Mouse (Mus musculus) neural tube, embryonic 11.5 days (tissue): ENCODE data around the gene Sde2. TPM values are rescaled to one million over a fixed set of nuclear protein-coding genes. Genes with fewer than 3 reads are reported as not detected.
A peak's percentile ranks its signal among the peaks of the same experiment; 100 is the strongest.

ENCODE experiments used
- ATAC-seq: fragments of 200-750 bp; cut with Nextera tagmentation; 2 replicates; pipeline ENCODE4 v1.8.0; 2017; ENCODE audit warnings: moderate number of reproducible peaks, mild to moderate bottlenecking, moderate TSS enrichment, moderate library complexity; ENCODE audit not compliant: insufficient read depth, low FRiP score, low TSS enrichment
- DNase-seq: peaks from one replicate; pipeline ENCODE4 v3.0.0-alpha.2; 2015; ENCODE audit warnings: low spot score
- H3K27ac ChIP-seq: fragments of 300-500 bp; sonication (generic); 2 replicates; pipeline ENCODE4 v1.5.1; 2014; ENCODE audit warnings: low read depth, mild to moderate bottlenecking, low read length
- H3K27me3 ChIP-seq: fragments of 300-500 bp; sonication (generic); 2 replicates; pipeline ENCODE4 v1.6.1; 2014; ENCODE audit warnings: mild to moderate bottlenecking, low read length, mixed read lengths; ENCODE audit not compliant: control insufficient read depth, insufficient read depth
- H3K36me3 ChIP-seq: fragments of 300-500 bp; sonication (generic); 2 replicates; pipeline ENCODE4 v1.6.1; 2014; ENCODE audit warnings: mild to moderate bottlenecking, low read length, moderate library complexity, mixed read lengths; ENCODE audit not compliant: control insufficient read depth, insufficient read depth
- H3K4me1 ChIP-seq: fragments of 300-500 bp; sonication (generic); 2 replicates; pipeline ENCODE4 v1.6.1; 2014; ENCODE audit warnings: low read length, mixed read lengths; ENCODE audit not compliant: control insufficient read depth, insufficient read depth
- H3K4me2 ChIP-seq: fragments of 300-500 bp; sonication (generic); 2 replicates; pipeline ENCODE4 v1.6.1; 2014; ENCODE audit warnings: low read depth, mild to moderate bottlenecking, moderate library complexity
- H3K4me3 ChIP-seq: fragments of 300-500 bp; sonication (generic); 2 replicates; pipeline ENCODE4 v1.5.1; 2014; ENCODE audit warnings: low read depth, low read length
- H3K9ac ChIP-seq: fragments of 300-500 bp; sonication (generic); 2 replicates; pipeline ENCODE4 v1.6.1; 2014; ENCODE audit warnings: mild to moderate bottlenecking, low read length
- H3K9me3 ChIP-seq: fragments of 300-500 bp; sonication (generic); 2 replicates; pipeline ENCODE4 v1.6.1; 2016; ENCODE audit warnings: low read length; ENCODE audit not compliant: control insufficient read depth
- WGBS: fragments of 180-500 bp; shearing (Covaris S2); extraction: QIAGEN DNeasy Blood & Tissue Kit; methylation state at CpG from one replicate; pipeline ENCODE4 v1.1.7; 2014; 5-methylcytosine and 5-hydroxymethylcytosine counted together
- polyA plus RNA-seq: library from polyadenylated mRNA; unstranded; fragments of >200 nt; fragmentation: Nextera tagmentation; extraction: Ambion mirVana; gene quantifications from 2 replicates; pipeline ENCODE4 v1.2.1, GENCODE M21; 2014

The Sde2 gene
- polyA plus RNA-seq, 1 experiment from 2014 or later, result 37.8 TPM

DNA sequence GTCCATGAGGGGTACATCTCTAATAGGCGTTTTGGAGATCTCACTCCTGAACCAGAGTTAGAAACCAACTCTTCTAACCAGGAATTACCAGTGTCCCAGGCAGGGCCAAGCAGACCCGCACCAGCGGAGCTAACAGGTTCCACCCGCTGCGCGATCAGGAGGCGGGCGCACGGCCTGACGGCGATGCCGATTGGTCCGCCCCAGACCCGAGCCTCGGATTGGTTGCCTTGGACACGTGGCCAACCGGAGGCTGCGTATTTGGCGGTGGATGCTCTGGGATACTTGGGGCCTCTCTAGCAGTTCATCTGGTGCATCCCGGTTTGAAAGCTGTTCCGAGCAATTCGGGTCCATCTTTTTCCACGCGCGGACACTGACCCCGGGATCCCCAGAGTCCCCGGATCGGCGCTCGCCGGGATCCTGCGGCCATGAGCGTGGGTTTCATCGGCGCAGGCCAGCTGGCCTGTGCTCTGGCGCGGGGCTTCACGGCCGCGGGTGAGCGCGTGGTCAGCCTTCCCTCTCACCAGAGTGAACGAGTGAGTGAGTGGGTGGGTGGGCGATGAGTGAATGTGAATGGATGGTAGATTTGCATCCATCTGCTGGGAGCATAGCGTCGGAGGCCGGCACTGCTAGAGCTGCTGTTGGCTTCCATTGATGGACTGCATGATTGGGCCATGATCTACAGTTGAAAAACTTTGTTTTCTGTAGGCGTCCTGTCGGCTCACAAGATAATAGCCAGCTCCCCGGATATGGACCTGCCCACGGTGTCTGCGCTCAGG lies 53.3 kb downstream of the Sde2 start, which contains the start of gene Pycr2:
Gene Pycr2 (plus strand): TSS at position 255 of the 776 bp plus-strand sequence.
- Histone ChIP-seq H3K27me3 (no peaks in the 10 kb centered on the region), H3K4me3 (peak within 1 kb of the TSS; percentile 90), H3K27ac (0 out of 2 replicates have a peak within 1 kb of the TSS, but pooled peaks have one; percentile 60), H3K36me3 (peaks cover 5% of the 10 kb centered on the region), H3K9me3 (no peaks in the 10 kb centered on the region), H3K4me2 (peak within 1 kb of the TSS; percentile 87), H3K4me1 (peaks cover 9% of the 10 kb centered on the region; the same call in 1 of the 2 replicates), H3K9ac (peak within 1 kb of the TSS; percentile 91)
- DNase-seq, result peak; percentile 97
- under 1% methylated on average over 52 of the region's 52 CpGs for WGBS
- peak; percentile 99 for ATAC-seq

DNA sequence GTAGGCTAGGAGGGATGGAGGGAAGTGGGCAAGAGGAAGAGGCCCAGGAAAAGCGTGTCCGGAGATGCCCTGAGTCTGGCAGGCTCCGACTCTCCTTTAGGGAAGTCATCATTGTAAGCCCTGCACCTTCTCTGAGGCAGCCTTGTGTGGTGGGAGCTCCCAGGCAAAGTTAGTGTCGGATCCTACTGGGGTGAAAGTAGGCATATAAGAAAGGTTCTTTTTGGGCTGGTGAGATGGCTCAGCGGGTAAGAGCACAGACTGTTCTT lies 53.8 kb downstream of the Sde2 start:
- H3K27me3 ChIP-seq, result no peaks in the 10 kb centered on the region
- H3K27ac ChIP-seq, result 0 out of 2 replicates have a peak overlapping the region, but pooled peaks have one; percentile 6
- 5% methylated on average over 5 of the region's 5 CpGs for WGBS
- DNase-seq, result peak; percentile 39
- peak overlapping the region; percentile 87 for H3K4me2 ChIP-seq
- H3K36me3 ChIP-seq, result peaks cover 5% of the 10 kb centered on the region
- peak overlapping the region; percentile 91 for H3K9ac ChIP-seq
- H3K9me3 ChIP-seq, result no peaks in the 10 kb centered on the region
- H3K4me3 ChIP-seq, result peak overlapping the region; percentile 90
- ATAC-seq, result no peak
- H3K4me1 ChIP-seq, result peaks cover 9% of the 10 kb centered on the region; the same call in 1 of the 2 replicates

GRCm38 (mm10) chr1:180905307-180905706 lies 54.4 kb downstream of the Sde2 start:
- ATAC-seq (no peak), DNase-seq (no peak)
- 69% methylated on average over 6 of the region's 6 CpGs for WGBS
- Histone ChIP-seq H3K9me3 (no peaks in the 10 kb centered on the region), H3K9ac (peak overlapping the region; percentile 46), H3K4me3 (peak overlapping the region; percentile 90; the same call in 1 of the 2 replicates), H3K36me3 (peaks cover 5% of the 10 kb centered on the region), H3K4me2 (peak overlapping the region; percentile 87), H3K27ac (no peak overlapping the region), H3K4me1 (peaks cover 9% of the 10 kb centered on the region; the same call in 1 of the 2 replicates), H3K27me3 (no peaks in the 10 kb centered on the region)

DNA sequence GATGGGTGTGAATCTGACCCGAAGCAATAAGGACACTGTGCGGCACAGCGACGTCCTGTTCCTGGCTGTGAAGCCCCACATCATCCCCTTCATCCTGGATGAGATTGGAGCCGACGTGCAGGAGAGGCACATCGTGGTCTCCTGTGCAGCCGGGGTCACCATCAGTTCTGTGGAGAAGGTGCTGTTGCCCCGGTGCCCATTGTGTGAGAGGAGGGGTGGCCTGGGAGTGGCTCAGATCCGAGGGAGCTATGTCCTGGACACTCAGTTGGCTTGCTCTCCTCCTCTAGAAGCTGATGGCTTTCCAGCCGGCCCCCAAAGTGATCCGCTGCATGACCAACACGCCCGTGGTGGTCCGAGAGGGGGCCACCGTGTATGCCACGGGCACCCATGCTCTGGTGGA lies 54.9 kb downstream of the Sde2 start:
- no peak for DNase-seq
- H3K9ac ChIP-seq, result peak overlapping the region; percentile 46
- H3K4me2 ChIP-seq, result no peak overlapping the region; the same call in 1 of the 2 replicates
- no peak overlapping the region for H3K27ac ChIP-seq
- H3K4me3 ChIP-seq, result no peak overlapping the region
- peaks cover 5% of the 10 kb centered on the region for H3K36me3 ChIP-seq
- ATAC-seq, result no peak
- no peaks in the 10 kb centered on the region for H3K9me3 ChIP-seq
- peaks cover 9% of the 10 kb centered on the region; the same call in 1 of the 2 replicates for H3K4me1 ChIP-seq
- H3K27me3 ChIP-seq, result no peaks in the 10 kb centered on the region
- 97% methylated on average over 17 of the region's 17 CpGs for WGBS

DNA sequence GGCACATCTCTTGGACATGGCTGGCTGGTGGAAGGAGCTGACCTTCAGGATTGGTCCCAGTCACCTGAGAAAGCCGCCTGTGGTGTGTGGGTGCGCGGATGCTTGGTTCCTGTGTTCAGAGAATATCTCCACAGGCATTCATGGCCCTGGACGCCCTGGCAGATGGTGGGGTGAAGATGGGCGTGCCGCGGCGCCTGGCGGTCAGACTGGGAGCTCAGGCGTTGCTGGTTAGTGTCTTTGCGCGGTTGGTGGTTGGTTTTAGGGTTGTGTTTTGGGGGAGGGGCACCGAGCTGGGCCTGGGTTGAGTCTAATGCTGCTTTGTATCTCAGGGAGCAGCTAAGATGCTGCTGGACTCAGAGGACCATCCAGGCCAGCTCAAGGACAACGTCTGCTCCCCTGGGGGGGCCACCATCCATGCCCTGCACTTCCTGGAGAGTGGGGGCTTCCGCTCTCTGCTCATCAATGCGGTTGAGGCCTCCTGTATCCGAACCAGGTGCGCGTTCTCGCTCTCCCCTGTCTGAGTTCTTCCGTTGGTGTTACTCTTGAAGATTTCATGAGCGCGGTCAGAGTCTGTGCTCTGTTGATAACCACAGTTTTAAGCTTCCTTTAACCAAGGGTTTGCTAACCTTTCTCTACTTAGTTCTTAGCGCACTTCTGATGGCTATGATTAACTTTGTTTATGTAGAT lies 55.7 kb downstream of the Sde2 start:
- 93% methylated on average over 24 of the region's 24 CpGs for WGBS
- H3K4me2 ChIP-seq, result no peak overlapping the region
- H3K4me1 ChIP-seq, result peaks cover 9% of the 10 kb centered on the region; the same call in 1 of the 2 replicates
- no peak for DNase-seq
- H3K4me3 ChIP-seq, result no peak overlapping the region
- H3K36me3 ChIP-seq, result peaks cover 5% of the 10 kb centered on the region
- no peaks in the 10 kb centered on the region for H3K27me3 ChIP-seq
- no peak overlapping the region for H3K9ac ChIP-seq
- no peak overlapping the region for H3K27ac ChIP-seq
- H3K9me3 ChIP-seq, result no peaks in the 10 kb centered on the region
- no peak for ATAC-seq

- no peak overlapping the region for H3K4me2 ChIP-seq
- DNase-seq (no peak), ATAC-seq (no peak)
- H3K27ac ChIP-seq, result no peak overlapping the region
- H3K9ac ChIP-seq, result no peak overlapping the region
- H3K4me1 ChIP-seq, result no peaks in the 10 kb centered on the region; the same call in 1 of the 2 replicates
- WGBS, result 47% methylated on average over 8 of the region's 8 CpGs
- peaks cover 3% of the 10 kb centered on the region for H3K36me3 ChIP-seq
- H3K27me3 ChIP-seq, result no peaks in the 10 kb centered on the region
- no peak overlapping the region for H3K4me3 ChIP-seq
- no peaks in the 10 kb centered on the region for H3K9me3 ChIP-seq
Measured at GRCm38 (mm10) chr1:180911138-180911537, 60.2 kb downstream of the Sde2 start.

- H3K36me3 ChIP-seq, result no peaks in the 10 kb centered on the region; the same call in 1 of the 2 replicates
- H3K4me2 ChIP-seq, result no peak overlapping the region
- H3K4me3 ChIP-seq, result no peak overlapping the region
- H3K4me1 ChIP-seq, result no peaks in the 10 kb centered on the region; the same call in 1 of the 2 replicates
- no peak for DNase-seq
- H3K27ac ChIP-seq, result no peak overlapping the region
- 49% methylated on average over 20 of the region's 20 CpGs for WGBS
- no peaks in the 10 kb centered on the region for H3K9me3 ChIP-seq
- no peak overlapping the region for H3K9ac ChIP-seq
- no peaks in the 10 kb centered on the region for H3K27me3 ChIP-seq
- no peak for ATAC-seq
Measured at GRCm38 (mm10) chr1:180911653-180912287, 60.8 kb downstream of the Sde2 start.

DNA sequence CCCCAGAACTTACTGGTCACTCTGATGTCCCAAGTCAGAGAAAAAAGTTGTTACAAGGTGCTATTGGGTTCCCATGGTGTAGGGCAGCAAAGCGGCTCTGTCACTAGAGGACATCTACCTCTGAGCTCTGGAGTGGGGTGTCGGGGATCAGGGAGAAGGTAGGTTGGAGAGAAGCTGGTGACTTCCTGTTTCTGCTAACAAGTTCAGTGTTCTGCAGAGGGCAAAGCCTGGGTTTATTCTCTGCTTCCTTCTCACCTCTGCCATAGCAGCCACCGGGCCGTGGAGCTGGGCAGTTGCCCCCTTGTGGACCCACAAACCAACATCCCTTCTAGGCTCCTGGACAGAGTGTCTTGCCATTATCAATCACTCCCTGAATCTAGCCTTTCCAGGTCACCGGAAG lies 61.9 kb downstream of the Sde2 start:
- H3K4me1 ChIP-seq, result no peaks in the 10 kb centered on the region; the same call in 1 of the 2 replicates
- no peak overlapping the region for H3K9ac ChIP-seq
- H3K9me3 ChIP-seq, result no peaks in the 10 kb centered on the region
- H3K36me3 ChIP-seq, result no peaks in the 10 kb centered on the region; the same call in 1 of the 2 replicates
- H3K4me2 ChIP-seq, result no peak overlapping the region
- ATAC-seq (no peak), DNase-seq (no peak)
- no peak overlapping the region for H3K4me3 ChIP-seq
- whole genome bisulfite sequencing, result 87% methylated on average over 5 of the region's 5 CpGs
- H3K27me3 ChIP-seq, result no peaks in the 10 kb centered on the region
- no peak overlapping the region for H3K27ac ChIP-seq
